Mouse (Mus musculus): ENCODE measurements around the gene Hmgxb4.

DNA sequence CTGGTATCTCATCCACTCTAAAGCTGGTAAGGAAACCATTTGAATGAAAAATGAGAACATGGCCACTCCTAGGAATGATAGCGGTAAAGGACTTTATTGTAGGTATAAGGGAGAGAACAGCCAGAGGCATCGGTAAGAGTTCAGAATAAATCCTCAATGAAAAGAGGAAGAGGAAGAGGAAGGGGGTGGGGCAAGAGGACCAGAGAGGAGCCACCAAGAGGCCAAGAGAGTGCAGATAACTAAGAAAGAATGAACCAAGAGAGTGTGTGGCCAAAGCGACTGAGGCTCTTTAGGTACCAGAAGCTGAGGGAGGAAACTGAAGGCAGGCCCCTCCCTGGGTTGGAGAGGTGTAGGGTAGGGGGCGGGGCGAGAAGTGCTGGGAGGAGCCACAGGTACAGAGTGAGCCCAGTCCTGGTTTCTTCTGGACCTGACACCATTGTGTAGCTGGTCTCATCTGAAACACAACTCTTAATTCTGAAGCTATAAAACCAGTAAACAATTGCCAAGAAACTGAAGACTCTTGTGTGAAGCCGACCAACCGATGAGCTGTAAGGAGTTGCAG is 20.8 kb upstream of the Hmgxb4 start:
- TF ChIP-seq POLR2A (IDR thresholded peaks at IDR 0.05; ENCODE audit: control insufficient read depth, low read depth, low read length) (no peak), CTCF (IDR thresholded peaks at IDR 0.05; ENCODE audit: control insufficient read depth, insufficient read depth, insufficient replicate concordance, low read depth, low read length) (no peak)
